Comparison of ENCODE assay signal across 13 mouse cellular contexts in genomic region chr8:47431263-47431662, GRCm38 (mm10). TPM values are rescaled to one million over a fixed set of nuclear protein-coding genes. Genes with fewer than 3 reads are reported as not detected.
DNase-seq lines count a peak whose midpoint lies in the region; ATAC-seq lines count a peak whose summit lies in the region.
"Had no signal": no experiment of that assay in that cellular context is flagged by ENCODE, and none has a peak within 500 bp of the region (broad histone marks: within the 10 kb centered on the region; RNA-seq: fewer than 3 reads in every experiment).

No protein-coding gene starts in this region.

- ATAC-seq in forebrain, embryonic 14.5 days: peak; percentile 89
- no peak for ATAC-seq in forebrain, embryonic 11.5 days (replicated peaks; ENCODE audit: low FRiP score)
- no peak for ATAC-seq in midbrain, embryonic 14.5 days (ENCODE audit: low FRiP score, low TSS enrichment)
- no peak for ATAC-seq in CD4-positive, CD25-positive, alpha-beta regulatory T cell, adult 4 months
- ATAC-seq: inflammation-experienced regulatory T-cells, adult 6 months had no signal

- DNase-seq in forebrain, embryonic 14.5 days (ENCODE audit: low spot score): peak; percentile 73
- DNase-seq in forebrain, embryonic 11.5 days (ENCODE audit: low spot score): no peak
- DNase-seq in midbrain, embryonic 14.5 days: peak; percentile 29
- DNase-seq in midbrain, embryonic 10.5 days (ENCODE audit: low spot score): no peak
- DNase-seq in layer of hippocampus, postnatal 14 days (ENCODE audit: low spot score in 2 of 2): peak; percentile 49 to 80
- peak; percentile 29 to 39 for DNase-seq in right cerebral cortex, postnatal 36 days (ENCODE audit: low spot score in 2 of 2)
- no peak for DNase-seq in thymus, adult 18-20 months
- DNase-seq: B cell, adult 2 months; heart, adult 2 months had no signal

- H3K27me3 ChIP-seq in forebrain, embryonic 14.5 days (replicated peaks; ENCODE audit: control insufficient read depth, insufficient read depth, low read length): no peaks in the 10 kb centered on the region
- no peaks in the 10 kb centered on the region for H3K27me3 ChIP-seq in forebrain, embryonic 11.5 days (ENCODE audit: control insufficient read depth, insufficient read depth, low read length)
- no peaks in the 10 kb centered on the region for H3K27me3 ChIP-seq in midbrain, embryonic 14.5 days (ENCODE audit: control insufficient read depth, insufficient read depth, low read length)
- no peaks in the 10 kb centered on the region for H3K27me3 ChIP-seq in midbrain, embryonic 10.5 days (ENCODE audit: low read depth, poor library complexity, severe bottlenecking)
- H3K27me3 ChIP-seq: limb, embryonic 12.5 days had no signal

- H3K4me2 ChIP-seq in forebrain, embryonic 14.5 days (ENCODE audit: low read length): no peak overlapping the region
- no peak overlapping the region for H3K4me2 ChIP-seq in forebrain, embryonic 11.5 days (ENCODE audit: low read depth, low read length, severe bottlenecking)
- H3K4me2 ChIP-seq in midbrain, embryonic 14.5 days (ENCODE audit: low read length): no peak overlapping the region
- H3K4me2 ChIP-seq: limb, embryonic 12.5 days had no signal

- H3K27ac ChIP-seq in forebrain, embryonic 14.5 days (ENCODE audit: low read depth, low read length): no peak overlapping the region
- H3K27ac ChIP-seq in forebrain, embryonic 11.5 days (ENCODE audit: low read depth, low read length): no peak overlapping the region
- no peak overlapping the region for H3K27ac ChIP-seq in midbrain, embryonic 14.5 days (replicated peaks; ENCODE audit: low read depth, low read length)
- H3K27ac ChIP-seq in midbrain, embryonic 10.5 days (replicated peaks): no peak overlapping the region
- H3K27ac ChIP-seq: heart, adult 2 months; limb, embryonic 12.5 days had no signal

- H3K36me3 ChIP-seq in forebrain, embryonic 14.5 days (ENCODE audit: control insufficient read depth, insufficient read depth, low read length): no peaks in the 10 kb centered on the region
- no peaks in the 10 kb centered on the region for H3K36me3 ChIP-seq in forebrain, embryonic 11.5 days (ENCODE audit: control insufficient read depth, insufficient read depth, low read length)
- H3K36me3 ChIP-seq in midbrain, embryonic 14.5 days (ENCODE audit: control insufficient read depth, insufficient read depth, low read length): no peaks in the 10 kb centered on the region
- no peaks in the 10 kb centered on the region for H3K36me3 ChIP-seq in midbrain, embryonic 10.5 days
- H3K36me3 ChIP-seq: limb, embryonic 12.5 days had no signal

- H3K4me3 ChIP-seq in forebrain, embryonic 14.5 days (ENCODE audit: low read depth, low read length): no peak overlapping the region
- H3K4me3 ChIP-seq in forebrain, embryonic 11.5 days (ENCODE audit: low read depth, low read length): no peak overlapping the region
- H3K4me3 ChIP-seq in midbrain, embryonic 14.5 days (replicated peaks; ENCODE audit: low read depth, low read length): no peak overlapping the region
- H3K4me3 ChIP-seq in midbrain, embryonic 10.5 days: no peak overlapping the region
- H3K4me3 ChIP-seq: heart, adult 2 months; limb, embryonic 12.5 days had no signal

- H3K9me3 ChIP-seq in forebrain, embryonic 14.5 days (replicated peaks; ENCODE audit: control insufficient read depth, low read length): no peaks in the 10 kb centered on the region
- no peaks in the 10 kb centered on the region for H3K9me3 ChIP-seq in forebrain, embryonic 11.5 days (ENCODE audit: control insufficient read depth, low read length)
- no peaks in the 10 kb centered on the region for H3K9me3 ChIP-seq in midbrain, embryonic 14.5 days (ENCODE audit: control insufficient read depth, low read length)
- H3K9me3 ChIP-seq in midbrain, embryonic 10.5 days (replicated peaks): no peaks in the 10 kb centered on the region
- H3K9me3 ChIP-seq: limb, embryonic 12.5 days had no signal

- peaks cover 4% of the 10 kb centered on the region; the same call in 1 of the 2 replicates for H3K4me1 ChIP-seq in forebrain, embryonic 14.5 days (ENCODE audit: control insufficient read depth, insufficient read depth, low read length)
- H3K4me1 ChIP-seq in forebrain, embryonic 11.5 days (replicated peaks; ENCODE audit: control insufficient read depth, insufficient read depth, low read length): no peaks in the 10 kb centered on the region
- H3K4me1 ChIP-seq in midbrain, embryonic 14.5 days (ENCODE audit: control insufficient read depth, insufficient read depth, low read length): no peaks in the 10 kb centered on the region
- no peaks in the 10 kb centered on the region for H3K4me1 ChIP-seq in midbrain, embryonic 10.5 days
- H3K4me1 ChIP-seq: limb, embryonic 12.5 days had no signal

- 56% methylated on average over 4 of the region's 4 CpGs for WGBS in forebrain, embryonic 14.5 days
- WGBS in forebrain, embryonic 11.5 days: 69% methylated on average over 4 of the region's 4 CpGs
- WGBS in midbrain, embryonic 14.5 days: 74% methylated on average over 4 of the region's 4 CpGs
- WGBS in midbrain, embryonic 10.5 days: 79% methylated on average over 4 of the region's 4 CpGs

- H3K9ac ChIP-seq in forebrain, embryonic 14.5 days (ENCODE audit: low read length): no peak overlapping the region
- H3K9ac ChIP-seq in forebrain, embryonic 11.5 days (ENCODE audit: low read length): no peak overlapping the region
- no peak overlapping the region for H3K9ac ChIP-seq in midbrain, embryonic 14.5 days (replicated peaks; ENCODE audit: low read length)
- H3K9ac ChIP-seq: limb, embryonic 12.5 days had no signal

RNA-seq across cellular contexts. Expression of gene Stox2, which starts 14.9 kb away (rescaled TPM):
- polyA plus RNA-seq in forebrain, embryonic 14.5 days (2014; fragmentation: Nextera tagmentation; extraction: Ambion mirVana): 33.3 and 37.5 TPM in 2 replicates
- polyA plus RNA-seq in forebrain, embryonic 11.5 days (2014; fragmentation: Nextera tagmentation; extraction: Ambion mirVana): 34.6 and 39.3 TPM in 2 replicates
- polyA plus RNA-seq in midbrain, embryonic 14.5 days (2014; fragmentation: Nextera tagmentation; extraction: Ambion mirVana): 53.2 and 53.9 TPM in 2 replicates
- polyA plus RNA-seq in midbrain, embryonic 10.5 days (2016; fragmentation: Nextera tagmentation; extraction: Ambion mirVana): 22.2 and 28.2 TPM in 2 replicates
- total RNA-seq in layer of hippocampus, postnatal 14 days (2021): 10 to 100 TPM; 84.6 to 87.7 TPM
- polyA plus RNA-seq in CD4-positive, CD25-positive, alpha-beta regulatory T cell, adult 4 months (2017; shearing (Covaris generic)): under 1 TPM; 0.16 TPM
- total RNA-seq: megakaryocyte-erythroid progenitor cell, adult 5-6 weeks had no signal

Comparison
In these comparisons a context has a peak if more than half of its experiments do, and no peak if none do; other contexts are left out.
1. DNase-seq: peak in forebrain, embryonic 14.5 days (single experiment), midbrain, embryonic 14.5 days (single experiment), layer of hippocampus, postnatal 14 days (2 of 2) and right cerebral cortex, postnatal 36 days (2 of 2); none in forebrain, embryonic 11.5 days (single experiment), midbrain, embryonic 10.5 days (single experiment) and thymus, adult 18-20 months (0 of 2).
2. RNA of gene Stox2, which starts 14.9 kb away (polyA plus RNA-seq): 53.2 to 53.9 TPM in midbrain, embryonic 14.5 days, 34.6 to 39.3 TPM in forebrain, embryonic 11.5 days, 33.3 to 37.5 TPM in forebrain, embryonic 14.5 days and 22.2 to 28.2 TPM in midbrain, embryonic 10.5 days; 0.16 TPM in CD4-positive, CD25-positive, alpha-beta regulatory T cell, adult 4 months; every median in the first group is over 10 times any median in the second.